Mouse (Mus musculus): ENCODE results near the gene Map2k5. TPM values are rescaled to one million over a fixed set of nuclear protein-coding genes. Genes with fewer than 3 reads are reported as not detected.

Map2k5 gene
- polyA plus RNA-seq, 1 experiment = 31.9 TPM

- DNase-seq (ENCODE audit: extremely low spot score in 1 of 2, low spot score in 1 of 2) = no peak
These were observed 181.5 kb downstream of the Map2k5 start for GRCm38 (mm10) chr9:63196114-63196682.

- no peak for DNase-seq (ENCODE audit: extremely low spot score in 1 of 2, low spot score in 1 of 2)
These were observed 182.2 kb downstream of the Map2k5 start for GRCm38 (mm10) chr9:63195523-63195922.

GRCm38 (mm10) chr9:63194791-63195190 is 182.9 kb downstream of the Map2k5 start:
- peak in 1 of 2 experiments; percentile 10 for DNase-seq (ENCODE audit: extremely low spot score in 1 of 2, low spot score in 1 of 2)

GRCm38 (mm10) chr9:63192809-63193208 is 184.9 kb downstream of the Map2k5 start:
- no peak for DNase-seq (ENCODE audit: extremely low spot score in 1 of 2, low spot score in 1 of 2)

- no peak for DNase-seq (ENCODE audit: extremely low spot score in 1 of 2, low spot score in 1 of 2)
These were observed 190.4 kb downstream of the Map2k5 start for GRCm38 (mm10) chr9:63187310-63187709.

GRCm38 (mm10) chr9:63185249-63185648 is 192.5 kb downstream of the Map2k5 start:
- no peak for DNase-seq (ENCODE audit: extremely low spot score in 1 of 2, low spot score in 1 of 2)

- DNase-seq (ENCODE audit: extremely low spot score in 1 of 2, low spot score in 1 of 2) = no peak
These were observed 193.8 kb downstream of the Map2k5 start for GRCm38 (mm10) chr9:63183864-63184263.

- no peak for DNase-seq (ENCODE audit: extremely low spot score in 1 of 2, low spot score in 1 of 2)
These were observed 195.3 kb downstream of the Map2k5 start for GRCm38 (mm10) chr9:63182306-63182960.

GRCm38 (mm10) chr9:63181337-63182178 is 196.1 kb downstream of the Map2k5 start:
- no peak for DNase-seq (ENCODE audit: extremely low spot score in 1 of 2, low spot score in 1 of 2)

- no peak for DNase-seq (ENCODE audit: extremely low spot score in 1 of 2, low spot score in 1 of 2)
These were observed 199.4 kb downstream of the Map2k5 start for GRCm38 (mm10) chr9:63178296-63178695.

- no peak for DNase-seq (ENCODE audit: extremely low spot score in 1 of 2, low spot score in 1 of 2)
These were observed 203.5 kb downstream of the Map2k5 start for GRCm38 (mm10) chr9:63174001-63174721.

- DNase-seq (ENCODE audit: extremely low spot score in 1 of 2, low spot score in 1 of 2) = no peak
These were observed 205.8 kb downstream of the Map2k5 start for GRCm38 (mm10) chr9:63171951-63172350.

- no peak for DNase-seq (ENCODE audit: extremely low spot score in 1 of 2, low spot score in 1 of 2)
These were observed 208.6 kb downstream of the Map2k5 start for GRCm38 (mm10) chr9:63169127-63169526.

GRCm38 (mm10) chr9:63165070-63165469 is 212.6 kb downstream of the Map2k5 start:
- DNase-seq (ENCODE audit: extremely low spot score in 1 of 2, low spot score in 1 of 2) = no peak

- DNase-seq (ENCODE audit: extremely low spot score in 1 of 2, low spot score in 1 of 2) = no peak
These were observed 213.9 kb downstream of the Map2k5 start for GRCm38 (mm10) chr9:63163756-63164155.

GRCm38 (mm10) chr9:63151949-63152348 is 225.8 kb downstream of the Map2k5 start:
- DNase-seq (ENCODE audit: extremely low spot score in 1 of 2, low spot score in 1 of 2) = no peak

GRCm38 (mm10) chr9:63151072-63151870 is 226.4 kb downstream of the Map2k5 start:
- no peak for DNase-seq (ENCODE audit: extremely low spot score in 1 of 2, low spot score in 1 of 2)

GRCm38 (mm10) chr9:63150086-63150800 is 227.5 kb downstream of the Map2k5 start:
- DNase-seq (ENCODE audit: extremely low spot score in 1 of 2, low spot score in 1 of 2) = no peak

GRCm38 (mm10) chr9:63149372-63149766 is 228.3 kb downstream of the Map2k5 start:
- no peak for DNase-seq (ENCODE audit: extremely low spot score in 1 of 2, low spot score in 1 of 2)
